Mouse (Mus musculus) adrenal gland, postnatal 25 days (tissue): ENCODE results near the gene Zfand5. TPM values are rescaled to one million over a fixed set of nuclear protein-coding genes. Genes with fewer than 3 reads are reported as not detected.
"Not testable (repeated sequence)": the region's sequence is repeated elsewhere in the genome, so short reads cannot be mapped to it uniquely, and the experiment has no call there.

Experiments
- DNase-seq: peaks from one replicate; pipeline ENCODE4 v3.0.0; 2021; ENCODE audit warnings: mixed read lengths
- long read RNA-seq: library from polyadenylated mRNA; stranded (forward); transcript quantifications from one replicate; pipeline ENCODE4 v2.0.0, GENCODE M21; 2021
- total RNA-seq: library from RNA; stranded (reverse); gene quantifications from 2 replicates; pipeline ENCODE4 v1.2.3, GENCODE M21; 2021

The Zfand5 gene
- total RNA-seq: 132 and 181 TPM in 2 replicates
- long read RNA-seq, full-length matches to known transcripts: 285 of 308 reads
- long read RNA-seq, partial matches to known transcripts: 4 of 308 reads
- long read RNA-seq, other reads (novel, unspliced or antisense): 19 of 308 reads

GRCm38 (mm10) chr19:21271741-21272654 lies at the start of gene Zfand5:
Zfand5 (plus strand) TSS chr19:21272278.
- peak; percentile 100 for DNase-seq

- peak; percentile 66 for DNase-seq
Observed at GRCm38 (mm10) chr19:21227131-21227530, 44.9 kb upstream of the Zfand5 start.

- no peak for DNase-seq
Observed at GRCm38 (mm10) chr19:21227754-21228153, 44.3 kb upstream of the Zfand5 start.

- DNase-seq: not testable (repeated sequence)
Observed at GRCm38 (mm10) chr19:21248730-21249129, 23.3 kb upstream of the Zfand5 start.

GRCm38 (mm10) chr19:21253846-21254245 lies 18.2 kb upstream of the Zfand5 start:
- DNase-seq: no peak

GRCm38 (mm10) chr19:21255920-21256319 lies 16.2 kb upstream of the Zfand5 start:
- no peak for DNase-seq

GRCm38 (mm10) chr19:21259453-21259852 lies 12.6 kb upstream of the Zfand5 start:
- DNase-seq: no peak

- no peak for DNase-seq
Observed at GRCm38 (mm10) chr19:21260280-21260679, 11.8 kb upstream of the Zfand5 start.

GRCm38 (mm10) chr19:21271186-21271585 lies 892 bp upstream of the Zfand5 start:
- DNase-seq: peak; percentile 12

GRCm38 (mm10) chr19:21272655-21273284 lies 692 bp downstream of the Zfand5 start:
- peak; percentile 67 for DNase-seq

GRCm38 (mm10) chr19:21273440-21273839 lies 1.4 kb downstream of the Zfand5 start:
- no peak for DNase-seq

GRCm38 (mm10) chr19:21274181-21274591 lies 2.1 kb downstream of the Zfand5 start:
- peak; percentile 38 for DNase-seq

- DNase-seq: no peak
Observed at GRCm38 (mm10) chr19:21274714-21275113, 2.6 kb downstream of the Zfand5 start.

- DNase-seq: no peak
Observed at GRCm38 (mm10) chr19:21276317-21276716, 4.2 kb downstream of the Zfand5 start.

- no peak for DNase-seq
Observed at GRCm38 (mm10) chr19:21286421-21287097, 14.5 kb downstream of the Zfand5 start.

- DNase-seq: no peak
Observed at GRCm38 (mm10) chr19:21297411-21297810, 25.3 kb downstream of the Zfand5 start.

- DNase-seq: no peak
Observed at GRCm38 (mm10) chr19:21301787-21302186, 29.7 kb downstream of the Zfand5 start.

GRCm38 (mm10) chr19:21307755-21308154 lies 35.7 kb downstream of the Zfand5 start:
- no peak for DNase-seq

- not testable (repeated sequence) for DNase-seq
Observed at GRCm38 (mm10) chr19:21310364-21310763, 38.3 kb downstream of the Zfand5 start.

- DNase-seq: no peak
Observed at GRCm38 (mm10) chr19:21315701-21316100, 43.6 kb downstream of the Zfand5 start.

GRCm38 (mm10) chr19:21319618-21320017 lies 47.5 kb downstream of the Zfand5 start:
- no peak for DNase-seq

GRCm38 (mm10) chr19:21325333-21325732 lies 53.3 kb downstream of the Zfand5 start:
- DNase-seq: no peak

GRCm38 (mm10) chr19:21328951-21329350 lies 56.9 kb downstream of the Zfand5 start:
- no peak for DNase-seq
